Mouse (Mus musculus): ENCODE measurements at regions not wholly inside any gene's neighbourhood (a gene's known extent, or its start where the extent isn't known, plus 50 kb on each side); places are given as distances from the start of the nearest gene placed in this dataset.

DNA sequence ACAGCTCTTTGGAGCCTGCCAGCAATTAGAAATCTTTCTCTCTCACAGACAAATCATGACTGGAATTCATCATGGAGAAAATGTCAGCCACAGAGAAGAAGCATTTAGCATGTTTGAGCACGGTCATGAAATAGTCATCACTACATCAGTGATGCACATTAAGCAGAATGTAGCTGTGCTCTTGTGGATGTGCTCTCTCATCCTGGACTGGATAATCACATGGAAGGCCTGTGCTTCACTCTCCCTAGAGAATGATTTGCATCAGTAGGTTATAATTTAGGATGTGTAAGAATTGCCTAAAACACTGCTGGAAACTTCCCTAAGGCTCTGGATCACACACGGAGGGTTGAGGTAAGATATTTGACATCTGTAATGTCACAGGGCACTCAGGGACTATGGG, 130.3 kb upstream of the Ctso start:
- no peak for TF ChIP-seq CTCF (IDR thresholded peaks at IDR 0.05; ENCODE audit: borderline replicate concordance, control insufficient read depth, extremely low read depth, insufficient read depth, low read length, poor library complexity)
- TF ChIP-seq POLR2A (IDR thresholded peaks at IDR 0.05; ENCODE audit: control insufficient read depth, extremely low read depth, insufficient read depth, low read length, poor library complexity) = no peak

All from thymus, adult 2 months (tissue).